Mouse (Mus musculus): ENCODE results near the gene Gpr84. TPM values are rescaled to one million over a fixed set of nuclear protein-coding genes. Genes with fewer than 3 reads are reported as not detected.
A peak's percentile ranks its signal among the peaks of the same experiment; 100 is the strongest.

Gpr84 gene
- polyA plus RNA-seq, 1 experiment from 2014 or later: 0.60 TPM

DNA sequence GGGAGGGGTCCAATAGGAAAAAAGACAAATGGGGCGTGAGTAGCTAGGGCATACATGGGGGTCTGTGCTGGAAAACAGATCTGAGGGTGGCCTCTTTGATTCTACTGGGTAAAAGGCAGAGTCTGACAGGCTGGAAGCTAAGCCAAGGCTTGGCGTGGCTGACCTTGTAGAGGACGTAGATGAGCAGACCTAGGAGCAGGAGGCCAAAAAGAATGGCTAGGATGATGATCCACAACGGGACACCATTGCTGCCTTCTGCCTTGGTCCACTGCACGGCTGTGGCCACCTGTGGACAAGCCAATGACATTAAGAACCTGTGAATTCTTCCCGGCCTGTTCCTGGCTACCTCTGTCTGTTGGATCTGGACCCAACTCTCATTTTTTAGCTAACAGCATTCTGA is 35.4 kb upstream of the Gpr84 start:
- WGBS: 93% methylated on average over 6 of the region's 6 CpGs
- H3K27ac ChIP-seq (replicated peaks): no peak overlapping the region
- peaks cover 11% of the 10 kb centered on the region for H3K27me3 ChIP-seq (replicated peaks)
- no peaks in the 10 kb centered on the region for H3K9me3 ChIP-seq (replicated peaks)
- no peak overlapping the region for H3K9ac ChIP-seq (replicated peaks)
- no peak overlapping the region for H3K4me3 ChIP-seq (replicated peaks)
- H3K4me1 ChIP-seq: peaks cover 14% of the 10 kb centered on the region
- no peak for ATAC-seq (ENCODE audit: low FRiP score)
- no peaks in the 10 kb centered on the region for H3K36me3 ChIP-seq
- no peak overlapping the region for H3K4me2 ChIP-seq

DNA sequence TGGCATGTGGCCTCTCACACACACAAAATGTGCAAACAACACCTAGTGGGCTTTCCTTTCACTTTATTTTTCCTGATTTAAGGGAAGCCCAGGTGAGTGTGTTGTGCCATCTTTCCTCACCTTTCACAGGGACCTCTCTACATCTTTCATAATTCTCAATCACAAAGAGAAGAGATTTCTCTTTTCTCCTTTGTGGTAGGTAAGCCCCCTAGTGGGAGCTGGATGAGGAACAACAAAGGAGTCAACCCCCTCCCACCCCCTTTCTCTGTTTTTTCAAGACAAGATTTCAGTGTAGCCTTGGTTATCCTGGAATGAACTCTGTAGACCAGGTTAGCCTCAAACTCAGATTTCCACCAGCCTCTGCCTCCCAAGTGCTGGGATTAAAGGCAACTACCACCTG is 33.1 kb upstream of the Gpr84 start:
- Histone ChIP-seq H3K27ac (replicated peaks) (no peak overlapping the region), H3K4me3 (replicated peaks) (no peak overlapping the region), H3K4me2 (no peak overlapping the region), H3K27me3 (replicated peaks) (peaks cover 14% of the 10 kb centered on the region), H3K9ac (replicated peaks) (no peak overlapping the region), H3K4me1 (peaks cover 33% of the 10 kb centered on the region), H3K9me3 (replicated peaks) (no peaks in the 10 kb centered on the region), H3K36me3 (no peaks in the 10 kb centered on the region)
- no peak for ATAC-seq (ENCODE audit: low FRiP score)

GRCm38 (mm10) chr15:103343008-103343407 is 32.6 kb upstream of the Gpr84 start:
- peaks cover 19% of the 10 kb centered on the region for H3K27me3 ChIP-seq (replicated peaks)
- WGBS: 69% methylated on average over 3 of the region's 3 CpGs
- H3K9ac ChIP-seq (replicated peaks): no peak overlapping the region
- H3K4me3 ChIP-seq (replicated peaks): no peak overlapping the region
- H3K36me3 ChIP-seq: no peaks in the 10 kb centered on the region
- H3K4me2 ChIP-seq: no peak overlapping the region
- peaks cover 35% of the 10 kb centered on the region for H3K4me1 ChIP-seq
- H3K27ac ChIP-seq (replicated peaks): no peak overlapping the region
- ATAC-seq (ENCODE audit: low FRiP score): no peak
- H3K9me3 ChIP-seq (replicated peaks): no peaks in the 10 kb centered on the region

GRCm38 (mm10) chr15:103342415-103342814 is 32.0 kb upstream of the Gpr84 start:
- Histone ChIP-seq H3K36me3 (no peaks in the 10 kb centered on the region), H3K27me3 (replicated peaks) (peaks cover 20% of the 10 kb centered on the region), H3K9me3 (replicated peaks) (no peaks in the 10 kb centered on the region), H3K4me1 (peaks cover 35% of the 10 kb centered on the region), H3K9ac (replicated peaks) (no peak overlapping the region), H3K4me3 (replicated peaks) (no peak overlapping the region), H3K4me2 (no peak overlapping the region), H3K27ac (replicated peaks) (no peak overlapping the region)
- WGBS: 16% methylated on average over 4 of the region's 4 CpGs
- ATAC-seq (ENCODE audit: low FRiP score): 0 out of 2 replicates have a peak, but pooled peaks have one; percentile 1

GRCm38 (mm10) chr15:103341547-103341946 is 31.1 kb upstream of the Gpr84 start:
- WGBS: 35% methylated on average over 8 of the region's 8 CpGs
- Histone ChIP-seq H3K9me3 (replicated peaks) (no peaks in the 10 kb centered on the region), H3K4me1 (peaks cover 35% of the 10 kb centered on the region), H3K36me3 (no peaks in the 10 kb centered on the region), H3K9ac (replicated peaks) (no peak overlapping the region), H3K27ac (replicated peaks) (no peak overlapping the region), H3K4me2 (no peak overlapping the region), H3K4me3 (replicated peaks) (no peak overlapping the region), H3K27me3 (replicated peaks) (peaks cover 20% of the 10 kb centered on the region)
- ATAC-seq (ENCODE audit: low FRiP score): no peak

- ATAC-seq (ENCODE audit: low FRiP score): no peak
- Histone ChIP-seq H3K4me1 (peaks cover 39% of the 10 kb centered on the region), H3K4me2 (peak overlapping the region; percentile 74), H3K27me3 (replicated peaks) (peaks cover 20% of the 10 kb centered on the region), H3K9ac (replicated peaks) (peak overlapping the region; percentile 59; the same call in 1 of the 2 replicates), H3K27ac (replicated peaks) (no peak overlapping the region), H3K4me3 (replicated peaks) (peak overlapping the region; percentile 56), H3K9me3 (replicated peaks) (no peaks in the 10 kb centered on the region), H3K36me3 (no peaks in the 10 kb centered on the region)
- WGBS: 19% methylated on average over 4 of the region's 4 CpGs
Observed at GRCm38 (mm10) chr15:103340786-103341185, 30.4 kb upstream of the Gpr84 start.

DNA sequence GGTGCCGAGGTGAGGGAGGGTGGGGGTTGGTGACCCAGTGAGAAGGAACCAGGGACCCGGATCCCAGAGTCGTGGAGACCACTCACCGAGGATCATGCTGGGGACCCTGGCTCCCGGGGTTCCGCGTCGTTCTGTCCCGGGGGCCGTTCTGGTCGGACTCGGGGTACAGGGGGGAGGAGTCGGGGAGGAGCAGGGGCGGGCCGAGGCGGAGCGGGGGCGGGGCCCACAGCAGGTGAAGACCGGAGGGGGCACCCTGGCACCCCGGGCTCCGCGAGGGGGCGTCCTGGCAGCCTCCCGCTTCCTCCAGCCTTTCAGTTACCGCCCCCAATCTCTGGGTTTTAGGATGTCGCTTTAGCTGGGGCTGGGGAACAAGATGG is 29.5 kb upstream of the Gpr84 start, which contains the start of gene Zfp385a:
TSS of gene Zfp385a (minus strand) at position 133 of the 377 bp plus-strand sequence.
- Histone ChIP-seq H3K9me3 (replicated peaks) (no peaks in the 10 kb centered on the region), H3K27ac (replicated peaks) (no peak within 1 kb of the TSS), H3K9ac (replicated peaks) (peak within 1 kb of the TSS; percentile 59), H3K4me1 (peaks cover 46% of the 10 kb centered on the region), H3K4me2 (peak within 1 kb of the TSS; percentile 74), H3K36me3 (no peaks in the 10 kb centered on the region), H3K27me3 (replicated peaks) (peaks cover 21% of the 10 kb centered on the region), H3K4me3 (replicated peaks) (peak within 1 kb of the TSS; percentile 56)
- 2% methylated on average over 25 of the region's 26 CpGs for WGBS
- peak; percentile 78 for ATAC-seq (ENCODE audit: low FRiP score)

DNA sequence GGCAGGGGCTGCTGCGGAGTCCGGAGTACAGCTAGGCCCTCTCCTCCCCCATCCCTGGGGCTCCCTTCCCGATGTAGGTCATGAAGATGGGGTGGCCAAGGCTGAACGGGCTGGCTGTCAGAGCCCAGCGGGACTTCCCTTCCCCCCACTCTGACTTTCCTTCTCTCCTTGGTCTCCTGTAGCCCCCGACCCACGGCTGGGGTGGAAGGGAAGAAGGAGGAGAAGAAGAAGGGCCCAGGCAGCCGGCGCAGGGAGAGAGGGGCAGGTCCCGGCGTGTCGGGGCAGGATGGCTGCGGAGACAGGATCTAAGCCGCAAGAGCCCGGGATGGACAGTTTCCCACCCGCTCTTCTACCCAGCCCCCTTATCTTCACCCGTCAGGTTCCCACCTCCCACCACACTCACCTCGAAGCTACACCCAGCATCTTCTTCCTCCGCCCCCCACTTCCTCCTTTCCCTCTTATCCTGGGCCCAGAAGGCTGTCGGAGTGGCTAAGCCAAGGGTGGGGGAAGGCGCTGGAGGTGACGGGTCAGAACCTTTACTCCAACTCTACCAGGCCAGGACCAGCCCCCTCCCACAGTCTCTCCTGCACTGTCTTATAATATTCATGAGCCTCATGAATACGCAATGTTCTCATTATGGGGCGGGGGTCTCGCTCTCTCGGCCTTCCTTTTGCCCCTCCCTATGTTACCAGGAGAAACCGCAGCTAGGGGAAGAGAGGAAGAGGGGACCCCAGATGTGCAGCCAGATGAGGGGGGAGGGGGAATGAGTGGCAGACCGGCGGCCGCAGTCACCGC is 29.0 kb upstream of the Gpr84 start:
- peak; percentile 56 for ATAC-seq (ENCODE audit: low FRiP score)
- WGBS: 8% methylated on average over 28 of the region's 31 CpGs
- H3K4me1 ChIP-seq: peaks cover 48% of the 10 kb centered on the region
- H3K36me3 ChIP-seq: no peaks in the 10 kb centered on the region
- no peaks in the 10 kb centered on the region for H3K9me3 ChIP-seq (replicated peaks)
- peak overlapping the region; percentile 74 for H3K4me2 ChIP-seq
- peak overlapping the region; percentile 59 for H3K9ac ChIP-seq (replicated peaks)
- peaks cover 22% of the 10 kb centered on the region for H3K27me3 ChIP-seq (replicated peaks)
- H3K4me3 ChIP-seq (replicated peaks): peak overlapping the region; percentile 56
- H3K27ac ChIP-seq (replicated peaks): no peak overlapping the region

DNA sequence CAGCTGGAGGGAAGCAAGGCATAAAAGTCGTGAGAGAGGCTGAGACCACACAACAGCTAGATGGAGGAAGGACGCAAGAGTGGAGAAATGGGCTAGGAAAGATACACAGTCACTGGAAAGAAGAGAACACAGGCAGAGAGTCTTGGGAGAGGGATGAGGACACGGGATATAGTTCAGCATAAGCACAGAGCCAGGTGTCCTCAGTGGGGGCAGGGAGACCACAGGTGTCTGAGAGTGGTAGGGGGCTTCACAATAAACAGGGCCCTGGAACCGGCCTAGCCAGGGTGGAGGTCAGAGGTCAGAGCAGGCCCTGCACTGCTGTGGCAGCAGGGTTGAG is 28.4 kb upstream of the Gpr84 start:
- H3K4me2 ChIP-seq: peak overlapping the region; percentile 74
- peak overlapping the region; percentile 59; the same call in 1 of the 2 replicates for H3K9ac ChIP-seq (replicated peaks)
- H3K9me3 ChIP-seq (replicated peaks): no peaks in the 10 kb centered on the region
- peaks cover 22% of the 10 kb centered on the region for H3K27me3 ChIP-seq (replicated peaks)
- no peak overlapping the region for H3K27ac ChIP-seq (replicated peaks)
- peak overlapping the region; percentile 56 for H3K4me3 ChIP-seq (replicated peaks)
- WGBS: 37% methylated on average over 4 of the region's 4 CpGs
- H3K4me1 ChIP-seq: peaks cover 52% of the 10 kb centered on the region
- no peaks in the 10 kb centered on the region for H3K36me3 ChIP-seq
- ATAC-seq (ENCODE audit: low FRiP score): no peak

GRCm38 (mm10) chr15:103336996-103337667 is 26.7 kb upstream of the Gpr84 start:
- WGBS: 14% methylated on average over 11 of the region's 11 CpGs
- Histone ChIP-seq H3K27ac (replicated peaks) (no peak overlapping the region), H3K36me3 (no peaks in the 10 kb centered on the region), H3K4me1 (peaks cover 49% of the 10 kb centered on the region), H3K27me3 (replicated peaks) (peaks cover 22% of the 10 kb centered on the region), H3K9me3 (replicated peaks) (no peaks in the 10 kb centered on the region), H3K4me2 (no peak overlapping the region), H3K9ac (replicated peaks) (no peak overlapping the region), H3K4me3 (replicated peaks) (no peak overlapping the region)
- no peak for ATAC-seq (ENCODE audit: low FRiP score)

DNA sequence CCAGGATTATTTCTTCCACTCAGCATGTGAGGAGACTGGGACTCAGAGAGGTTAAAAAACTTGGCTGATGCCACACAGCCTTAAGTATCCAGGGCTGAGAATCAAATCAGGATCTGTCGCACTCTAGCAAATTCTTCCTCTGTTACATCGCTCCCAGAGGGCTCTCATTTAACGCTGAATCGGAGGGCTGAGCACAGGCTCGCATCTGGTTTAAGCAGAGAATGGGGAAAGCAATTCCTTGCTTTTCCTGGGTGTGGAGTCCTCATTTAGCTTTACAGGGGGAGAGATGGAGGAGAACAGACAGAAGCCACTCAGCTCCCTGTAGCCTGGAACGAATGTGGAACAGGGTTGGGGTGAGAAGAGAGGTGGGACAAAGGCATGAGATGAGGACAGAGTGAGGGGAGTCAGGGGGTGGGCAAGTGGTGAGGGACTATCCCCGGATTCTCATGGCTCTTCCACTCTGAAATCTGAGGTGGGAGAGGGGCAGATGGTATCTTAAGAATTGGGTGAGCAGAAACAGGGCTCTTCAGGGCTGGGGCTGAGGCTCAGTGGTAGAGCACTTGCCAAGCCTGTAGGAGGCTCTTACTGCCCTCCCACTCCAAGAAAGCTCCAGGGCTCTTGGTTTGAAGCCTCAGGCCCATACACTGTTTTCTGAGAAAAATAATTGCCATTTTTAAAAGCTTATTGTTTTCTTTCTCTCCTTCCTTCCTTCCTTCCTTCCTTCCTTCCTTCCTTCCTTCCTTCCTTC is 25.2 kb upstream of the Gpr84 start:
- no peak overlapping the region for H3K4me2 ChIP-seq
- no peaks in the 10 kb centered on the region for H3K36me3 ChIP-seq
- H3K4me1 ChIP-seq: peaks cover 37% of the 10 kb centered on the region
- H3K27ac ChIP-seq (replicated peaks): peak overlapping the region; percentile 1; the same call in 1 of the 2 replicates
- H3K9ac ChIP-seq (replicated peaks): no peak overlapping the region
- no peak overlapping the region for H3K4me3 ChIP-seq (replicated peaks)
- ATAC-seq (ENCODE audit: low FRiP score): no peak
- WGBS: 24% methylated on average over 7 of the region's 7 CpGs
- H3K27me3 ChIP-seq (replicated peaks): peaks cover 10% of the 10 kb centered on the region
- no peaks in the 10 kb centered on the region for H3K9me3 ChIP-seq (replicated peaks)
